Mouse (Mus musculus): ENCODE measurements around the gene Ccnb2.
A peak's percentile ranks its signal among the peaks of the same experiment; 100 is the strongest.
"Not testable (repeated sequence)": the region's sequence is repeated elsewhere in the genome, so short reads cannot be mapped to it uniquely, and the experiment has no call there.

Gene Ccnb2

DNA sequence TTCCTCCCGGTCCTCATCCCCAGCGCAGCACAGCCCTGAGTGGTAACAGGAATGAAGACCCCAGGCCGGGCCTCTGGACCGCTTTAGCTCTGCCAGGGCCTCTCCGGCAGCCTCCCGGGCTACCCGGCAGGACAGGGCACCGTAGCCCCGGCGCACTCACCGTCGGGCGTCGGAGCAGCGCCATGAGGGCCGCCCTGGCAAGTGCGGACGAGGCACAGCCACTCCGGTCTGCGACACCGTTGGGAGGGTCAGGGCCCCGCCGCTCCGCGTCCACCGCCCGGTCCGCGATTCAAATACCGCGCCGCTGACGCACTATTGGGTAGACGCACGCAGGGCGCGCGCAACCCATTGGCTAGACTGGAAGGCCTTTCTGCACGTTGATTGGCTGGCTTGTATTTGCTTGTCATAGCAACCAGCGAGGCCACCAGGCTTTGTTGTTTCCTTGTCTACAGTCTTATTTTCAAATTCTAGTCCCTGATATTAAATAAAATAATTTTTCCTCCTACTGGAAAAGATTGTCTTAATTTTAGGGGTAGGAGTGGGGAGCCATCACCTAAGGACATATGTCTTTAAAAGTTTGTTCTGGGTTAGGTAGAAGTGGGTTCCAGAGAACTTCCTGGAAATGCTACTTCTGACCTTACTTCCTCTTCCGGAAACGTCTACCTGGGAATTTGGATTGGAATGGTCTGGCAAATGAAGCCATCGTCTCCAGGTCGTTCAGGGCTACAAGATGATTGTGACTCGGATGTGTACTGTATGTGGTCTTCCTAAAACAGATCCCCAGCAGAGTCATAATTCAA lies at the start of gene Ccnb2:
Gene Ccnb2, minus strand, starts transcription at position 291 of the 800 bp plus-strand sequence.
- DNase-seq (ENCODE audit: extremely low spot score, low read depth, low spot score): peak; percentile 73

DNA sequence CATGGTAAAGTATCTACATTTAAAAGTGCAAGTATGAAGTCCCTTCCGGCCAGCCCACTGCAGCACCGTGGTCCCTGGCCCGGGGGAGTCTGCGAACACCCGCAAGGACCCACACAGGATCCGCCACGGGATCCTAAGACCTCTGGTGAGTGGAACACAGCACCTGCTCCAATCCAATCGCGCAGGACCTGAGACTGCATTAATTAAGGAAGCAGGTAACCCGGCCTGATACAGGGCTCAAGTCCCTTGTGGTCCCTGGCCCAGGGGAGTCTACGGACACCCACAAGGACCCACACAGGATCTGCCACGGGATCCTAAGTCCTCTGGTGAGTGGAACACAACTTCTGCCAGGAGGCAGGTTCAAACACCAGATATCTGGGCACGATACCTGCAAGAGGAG lies 41.7 kb upstream of the Ccnb2 start:
- not testable (repeated sequence) for DNase-seq (ENCODE audit: extremely low spot score, low read depth, low spot score)

DNA sequence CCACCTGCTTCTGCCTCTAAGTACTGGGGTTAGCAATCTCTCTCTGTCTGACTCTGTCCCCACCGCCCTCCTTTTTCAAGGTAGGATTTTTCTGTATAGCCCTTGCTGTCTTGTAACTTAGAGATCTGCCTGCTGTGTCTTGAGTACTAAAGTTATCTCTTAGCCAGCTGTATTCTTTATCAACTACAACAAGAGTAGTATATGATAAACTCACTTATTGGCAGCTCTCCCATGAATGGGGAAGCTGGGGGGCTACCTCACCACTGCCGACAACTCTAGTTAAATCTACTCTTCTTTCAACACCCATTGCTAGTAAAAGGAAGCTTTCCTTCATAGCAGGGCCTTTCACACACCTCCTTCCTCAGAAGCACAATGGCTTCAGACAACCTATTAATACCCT lies 31.0 kb upstream of the Ccnb2 start:
- DNase-seq (ENCODE audit: extremely low spot score, low read depth, low spot score): no peak

DNA sequence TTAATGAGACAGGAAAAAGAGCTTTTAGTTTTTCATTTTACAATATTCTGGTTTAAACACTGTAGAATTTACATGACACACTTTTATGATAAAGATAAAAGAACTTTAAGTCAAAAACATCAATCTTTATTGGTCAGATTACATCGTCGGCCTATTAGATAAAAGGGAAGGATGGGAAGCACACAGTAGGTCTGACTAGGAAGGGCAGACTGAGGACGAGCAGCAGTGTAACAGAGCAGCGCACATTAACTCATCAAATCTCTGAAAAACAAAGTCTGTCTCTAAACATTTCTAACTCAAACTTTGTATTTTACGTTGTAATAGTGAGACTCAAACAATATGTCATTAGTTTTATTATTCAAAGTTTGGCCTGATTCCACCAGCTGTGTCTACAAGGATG lies 27.7 kb upstream of the Ccnb2 start:
- DNase-seq (ENCODE audit: extremely low spot score, low read depth, low spot score): no peak

DNA sequence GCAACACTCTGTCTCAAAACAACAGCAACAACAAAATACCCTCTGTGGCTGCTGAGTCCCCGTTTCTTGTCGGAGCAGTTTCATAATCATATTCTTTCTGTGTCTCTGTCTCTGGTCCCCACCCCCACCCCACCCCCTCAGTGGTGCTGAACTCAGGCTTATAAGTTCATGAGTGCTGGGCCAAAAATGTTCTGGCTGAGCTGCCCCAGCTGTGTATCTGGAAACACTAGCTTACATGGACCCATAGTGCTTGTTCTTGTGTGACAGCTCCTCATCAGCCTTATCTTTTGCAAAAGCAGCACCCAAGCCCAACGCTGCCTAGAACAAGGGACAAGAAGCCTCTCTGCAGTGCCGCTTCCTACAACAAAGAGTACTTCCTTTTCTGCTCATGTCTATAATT lies 18.6 kb upstream of the Ccnb2 start:
- no peak for DNase-seq (ENCODE audit: extremely low spot score, low read depth, low spot score)

DNA sequence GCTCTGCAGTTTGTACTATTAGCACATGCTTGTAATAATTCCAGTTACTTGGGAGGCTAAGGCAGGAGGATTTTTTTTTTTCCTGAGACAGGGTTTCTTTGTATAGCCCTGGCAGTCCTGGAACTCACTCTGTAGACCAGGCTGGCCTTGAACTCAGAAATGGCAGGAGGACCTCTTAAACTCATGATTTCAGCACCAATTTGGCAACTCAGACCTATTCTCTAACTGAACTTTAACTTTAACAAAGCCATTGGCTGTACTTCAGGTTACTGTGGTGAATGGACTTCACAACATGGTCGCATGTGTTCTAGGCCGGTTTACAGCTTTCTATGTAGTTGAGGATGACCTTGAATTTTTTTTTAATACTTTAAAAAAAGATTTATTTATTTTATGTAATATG lies 1.3 kb upstream of the Ccnb2 start:
- no peak for DNase-seq (ENCODE audit: extremely low spot score, low read depth, low spot score)

DNA sequence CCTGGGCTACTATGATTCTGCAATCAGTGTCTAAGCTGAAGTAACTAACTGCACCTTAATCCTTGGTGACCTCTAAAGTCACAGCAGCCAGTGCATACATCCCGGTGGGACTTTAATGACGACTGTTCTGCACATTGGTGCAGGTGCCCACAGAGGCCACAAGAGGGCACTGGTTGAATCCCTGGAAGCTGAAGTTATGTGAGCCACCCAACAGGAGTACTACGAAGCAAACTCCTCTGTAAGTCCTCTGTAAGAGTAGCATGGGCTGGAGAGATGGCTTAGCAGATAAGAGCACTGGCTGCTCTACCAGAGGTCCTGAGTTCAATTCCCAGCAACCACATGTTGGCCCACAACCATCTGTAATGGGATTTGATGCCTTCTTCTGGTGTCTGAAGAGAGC lies 4.9 kb downstream of the Ccnb2 start:
- no peak for DNase-seq (ENCODE audit: extremely low spot score, low read depth, low spot score)

DNA sequence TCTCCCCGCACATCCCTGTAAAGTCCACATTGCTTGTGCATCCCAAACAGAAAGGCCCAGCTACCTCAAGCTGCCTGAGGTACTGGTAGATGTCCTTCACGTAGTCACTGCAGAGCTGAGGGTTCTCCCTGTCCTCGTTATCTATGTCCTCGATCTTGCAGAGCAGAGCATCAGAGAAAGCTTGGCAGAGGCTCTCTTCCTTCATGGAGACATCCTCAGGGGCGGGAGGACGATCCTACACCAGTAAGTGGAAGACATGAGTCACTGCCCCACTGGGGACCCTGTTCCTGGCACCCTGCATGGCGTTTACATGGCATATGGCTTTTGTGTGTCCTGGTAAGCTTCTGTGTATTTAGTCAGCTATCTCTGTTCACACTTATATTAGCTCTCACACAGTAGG lies 8.3 kb downstream of the Ccnb2 start:
- no peak for DNase-seq (ENCODE audit: extremely low spot score, low read depth, low spot score)

DNA sequence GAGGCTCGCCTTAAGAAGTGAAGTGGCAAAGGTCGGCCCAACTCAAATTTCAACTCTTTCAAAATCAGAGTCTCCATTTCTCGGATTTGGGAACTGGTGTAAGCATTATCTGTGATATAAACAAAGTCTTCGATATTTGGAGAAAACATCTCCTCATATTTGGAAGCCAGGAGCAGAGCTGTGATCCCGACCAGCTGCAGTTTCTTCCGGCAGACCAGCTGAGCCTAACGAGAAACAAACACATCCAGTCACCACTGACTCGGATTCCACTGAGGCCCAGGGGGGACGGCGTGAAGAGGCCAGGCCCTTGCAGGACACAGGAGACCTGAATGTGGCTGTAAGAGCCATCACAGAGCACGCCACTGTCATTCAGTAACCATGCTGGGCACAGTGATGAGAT lies 10.7 kb downstream of the Ccnb2 start:
- no peak for DNase-seq (ENCODE audit: extremely low spot score, low read depth, low spot score)

DNA sequence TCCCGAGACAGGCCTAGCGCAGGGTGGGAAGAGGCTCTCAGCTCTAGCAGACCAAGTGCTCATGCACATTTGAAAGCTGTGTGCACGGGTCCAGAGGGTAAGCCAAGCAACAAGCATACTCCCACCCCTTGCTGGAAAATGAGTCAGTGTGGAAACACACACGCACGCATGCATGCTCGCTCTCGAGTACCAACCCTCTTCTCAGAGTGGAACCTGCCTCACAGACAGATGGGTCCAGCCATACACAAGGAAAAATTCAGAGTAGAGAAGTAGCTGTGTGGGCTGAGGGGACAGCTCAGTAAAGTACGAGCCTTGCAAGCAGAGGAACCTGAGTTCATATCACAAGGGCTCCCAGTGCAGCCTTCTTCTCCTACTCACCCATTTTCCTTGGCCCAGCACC lies 11.6 kb downstream of the Ccnb2 start:
- no peak for DNase-seq (ENCODE audit: extremely low spot score, low read depth, low spot score)

DNA sequence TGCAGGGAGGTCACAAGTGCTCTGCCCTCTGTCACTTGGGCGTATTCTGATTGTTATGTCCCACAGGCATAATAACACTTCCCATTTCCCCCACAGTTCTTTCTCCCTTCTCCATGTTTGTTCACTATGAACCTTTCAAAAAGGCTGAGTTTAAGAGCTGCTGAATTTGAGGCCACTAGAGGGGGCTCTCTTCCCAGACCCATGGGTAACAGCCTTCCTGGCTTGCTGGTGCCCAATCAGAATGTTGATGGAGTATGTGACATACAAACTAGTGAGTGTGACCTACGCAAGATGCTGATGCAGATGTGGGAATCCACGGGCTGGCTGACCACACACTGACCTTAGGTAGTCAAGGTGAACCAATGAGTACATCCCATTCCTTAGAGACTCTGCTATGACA lies 12.6 kb downstream of the Ccnb2 start:
- DNase-seq (ENCODE audit: extremely low spot score, low read depth, low spot score): no peak

DNA sequence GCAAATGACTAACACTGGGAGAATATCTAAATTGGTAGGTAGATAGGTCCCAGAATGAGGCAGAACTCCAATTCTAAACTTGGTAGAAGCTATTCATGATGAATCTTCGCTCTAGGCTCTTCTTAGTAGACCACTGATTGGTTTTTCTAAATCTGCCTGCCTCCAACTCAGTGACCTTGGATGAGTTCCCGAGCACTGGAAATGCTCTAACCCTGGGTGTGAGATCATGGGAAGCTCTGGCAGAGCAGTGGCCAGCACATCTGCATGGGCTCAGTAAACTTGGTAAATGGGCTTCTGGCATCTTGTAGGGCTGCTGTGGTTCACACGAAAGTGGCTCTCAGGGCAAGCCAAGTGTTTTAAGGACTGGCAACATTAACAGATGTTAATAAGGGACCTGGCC lies 14.8 kb downstream of the Ccnb2 start:
- no peak for DNase-seq (ENCODE audit: extremely low spot score, low read depth, low spot score)

DNA sequence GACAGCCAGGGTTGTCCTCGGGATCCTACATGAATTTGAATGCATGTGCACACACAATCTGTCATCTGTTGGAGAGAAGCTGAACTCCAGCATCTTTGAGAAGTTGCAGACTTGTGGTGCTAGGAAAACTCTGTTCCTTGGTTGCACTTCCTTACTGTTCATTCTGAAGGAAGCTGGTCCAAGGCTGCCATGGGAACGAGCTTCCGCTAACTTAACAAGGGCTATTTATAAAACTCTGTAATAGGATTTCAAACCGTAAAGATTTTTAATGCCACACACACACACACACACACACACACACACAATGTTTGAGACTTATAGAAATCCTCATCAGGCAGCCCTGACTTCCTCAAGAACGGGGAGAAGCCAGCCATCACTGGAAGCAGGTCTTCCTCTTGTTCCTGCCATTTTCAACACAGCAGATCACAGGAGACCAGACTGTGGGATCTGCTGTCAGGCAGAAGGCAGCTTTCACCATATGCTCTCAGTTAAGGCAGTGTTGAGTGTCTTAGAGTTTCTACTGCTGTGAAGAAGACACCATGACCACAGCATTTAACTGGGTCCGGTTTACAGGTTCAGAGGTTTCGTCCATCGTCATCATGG lies 19.3 kb downstream of the Ccnb2 start:
- DNase-seq (ENCODE audit: extremely low spot score, low read depth, low spot score): no peak

DNA sequence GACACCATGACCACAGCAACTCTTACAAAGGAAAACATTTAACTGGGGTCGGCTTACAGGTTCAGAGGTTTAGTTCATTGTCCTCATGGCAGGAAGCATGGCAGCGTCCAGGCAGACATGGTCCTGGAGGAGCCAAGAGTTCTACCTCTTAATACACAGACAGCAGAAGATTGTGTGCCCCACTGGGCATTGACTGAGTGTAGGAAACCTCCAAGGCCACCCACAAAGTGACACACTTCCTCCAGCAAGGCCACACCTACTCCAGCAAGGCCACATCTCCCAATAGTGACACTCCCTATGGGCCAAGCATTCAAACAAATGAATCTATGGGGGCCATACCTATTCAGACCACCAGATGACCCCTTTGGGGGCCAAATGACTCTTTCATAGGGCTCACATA lies 25.3 kb downstream of the Ccnb2 start:
- no peak for DNase-seq (ENCODE audit: extremely low spot score, low read depth, low spot score)

DNA sequence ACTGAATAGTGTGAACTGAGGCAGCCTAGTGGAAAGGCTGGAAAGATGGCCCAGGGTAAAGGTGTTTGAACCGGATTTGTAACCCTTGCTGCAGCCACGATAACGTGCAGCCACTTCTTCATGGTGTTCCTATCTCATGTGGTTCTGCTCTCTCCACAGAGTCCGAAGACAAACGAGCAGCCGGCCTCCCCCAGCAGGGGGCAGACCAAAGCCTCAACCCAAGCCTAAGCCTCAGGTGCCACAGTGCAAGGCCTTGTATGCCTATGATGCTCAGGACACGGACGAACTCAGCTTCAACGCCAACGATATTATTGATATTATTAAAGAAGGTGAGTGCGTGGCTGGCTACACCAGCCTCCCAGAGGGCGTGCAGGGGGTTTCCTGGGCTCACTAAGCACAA lies 25.7 kb downstream of the Ccnb2 start:
- DNase-seq (ENCODE audit: extremely low spot score, low read depth, low spot score): no peak

DNA sequence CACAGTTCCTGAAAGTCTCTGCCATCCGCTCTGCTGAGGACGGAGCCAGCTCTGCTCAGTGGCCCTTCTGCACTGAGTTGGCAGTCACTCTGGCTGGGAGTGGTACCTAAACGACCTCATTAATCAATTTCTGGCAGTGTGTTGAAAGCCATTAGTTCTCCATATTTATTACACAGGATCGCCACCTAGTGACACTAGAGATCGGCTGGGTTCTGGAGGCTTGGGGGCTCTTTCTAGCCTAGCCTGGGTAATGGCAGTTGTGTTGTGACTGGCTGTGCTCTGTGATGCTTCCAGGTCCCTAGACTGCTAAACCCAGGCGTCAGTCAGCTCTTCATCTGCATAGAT lies 28.8 kb downstream of the Ccnb2 start:
- DNase-seq (ENCODE audit: extremely low spot score, low read depth, low spot score): peak; percentile 80

DNA sequence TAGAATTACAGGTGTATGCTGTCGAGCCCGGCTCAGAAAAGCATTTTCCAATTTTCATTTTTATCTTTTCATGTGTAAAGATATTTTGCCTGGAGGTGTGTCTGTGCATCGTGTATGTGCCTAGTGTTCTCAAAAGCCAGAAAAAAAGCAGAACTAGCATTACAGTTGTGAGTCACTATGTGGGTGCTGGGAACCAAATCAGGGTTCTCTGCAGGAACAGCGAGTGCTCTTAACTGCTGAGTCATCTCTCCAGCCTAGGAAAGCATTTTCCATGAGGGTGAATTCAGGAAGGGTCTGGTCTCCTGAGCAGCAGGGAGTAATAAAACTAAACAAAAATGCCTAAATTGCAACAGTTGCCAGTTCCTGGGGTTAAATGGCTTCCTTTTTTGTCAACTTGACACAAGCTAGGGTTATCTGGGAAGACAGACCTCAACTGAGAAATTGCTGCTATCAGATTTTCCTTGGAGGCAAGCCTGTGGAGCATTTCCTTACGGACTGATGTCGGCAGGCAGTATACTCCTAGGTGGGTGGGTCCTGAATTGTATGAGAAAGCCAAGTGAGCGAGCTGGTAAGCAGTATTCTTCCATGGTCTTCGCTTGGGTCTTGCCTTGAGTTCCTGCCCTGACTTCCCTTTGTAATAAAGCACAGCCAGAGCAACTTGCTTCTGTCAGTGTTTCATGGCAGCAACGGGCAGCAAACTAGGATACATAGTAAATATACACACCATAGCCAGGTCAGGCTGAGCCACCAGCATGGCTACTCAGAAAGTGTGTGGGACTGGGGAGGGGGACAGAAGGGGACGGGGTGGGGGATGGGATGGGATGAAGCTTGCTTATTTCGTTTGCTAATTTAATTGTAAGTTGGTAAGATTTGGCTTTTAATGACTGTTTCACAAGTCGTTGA lies 29.4 kb downstream of the Ccnb2 start:
- DNase-seq (ENCODE audit: extremely low spot score, low read depth, low spot score): no peak

DNA sequence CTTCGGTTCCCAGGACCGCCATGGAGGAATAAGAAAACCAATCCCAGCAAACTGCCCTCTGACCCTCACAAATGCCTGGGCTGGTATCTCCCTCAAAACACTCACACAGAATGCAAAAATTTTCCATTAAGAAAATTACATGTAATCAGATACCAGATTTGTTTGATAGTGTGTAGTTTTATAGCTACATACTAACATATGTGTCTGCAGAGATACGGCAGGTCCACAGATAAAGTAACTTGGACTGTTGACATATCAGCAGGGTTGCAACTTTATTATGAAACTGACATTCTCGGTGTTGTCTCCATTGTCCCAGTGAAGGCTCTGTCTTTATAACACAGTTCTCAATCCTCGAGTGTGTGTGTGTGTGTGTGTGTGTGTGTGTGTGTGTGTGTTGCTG lies 30.3 kb downstream of the Ccnb2 start:
- no peak for DNase-seq (ENCODE audit: extremely low spot score, low read depth, low spot score)

DNA sequence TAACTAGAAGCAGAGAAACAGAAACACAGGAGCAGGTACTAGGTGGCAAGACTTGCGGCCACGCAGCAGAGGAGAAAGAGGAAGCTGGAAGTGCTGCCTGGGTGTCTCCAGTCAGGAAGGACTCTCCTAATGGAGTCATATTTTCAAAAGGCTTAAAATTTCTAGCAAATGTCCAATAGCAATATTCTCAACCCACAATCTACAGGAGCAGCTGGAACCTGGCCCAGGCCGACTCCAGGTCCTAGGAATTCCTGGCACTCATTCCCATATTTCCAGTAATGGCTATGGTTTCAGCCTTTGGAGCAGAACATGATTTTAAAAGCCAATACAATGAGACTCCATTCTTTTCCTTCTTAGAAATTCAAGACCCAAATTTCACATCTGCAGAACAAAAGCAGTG lies 31.8 kb downstream of the Ccnb2 start:
- DNase-seq (ENCODE audit: extremely low spot score, low read depth, low spot score): no peak

DNA sequence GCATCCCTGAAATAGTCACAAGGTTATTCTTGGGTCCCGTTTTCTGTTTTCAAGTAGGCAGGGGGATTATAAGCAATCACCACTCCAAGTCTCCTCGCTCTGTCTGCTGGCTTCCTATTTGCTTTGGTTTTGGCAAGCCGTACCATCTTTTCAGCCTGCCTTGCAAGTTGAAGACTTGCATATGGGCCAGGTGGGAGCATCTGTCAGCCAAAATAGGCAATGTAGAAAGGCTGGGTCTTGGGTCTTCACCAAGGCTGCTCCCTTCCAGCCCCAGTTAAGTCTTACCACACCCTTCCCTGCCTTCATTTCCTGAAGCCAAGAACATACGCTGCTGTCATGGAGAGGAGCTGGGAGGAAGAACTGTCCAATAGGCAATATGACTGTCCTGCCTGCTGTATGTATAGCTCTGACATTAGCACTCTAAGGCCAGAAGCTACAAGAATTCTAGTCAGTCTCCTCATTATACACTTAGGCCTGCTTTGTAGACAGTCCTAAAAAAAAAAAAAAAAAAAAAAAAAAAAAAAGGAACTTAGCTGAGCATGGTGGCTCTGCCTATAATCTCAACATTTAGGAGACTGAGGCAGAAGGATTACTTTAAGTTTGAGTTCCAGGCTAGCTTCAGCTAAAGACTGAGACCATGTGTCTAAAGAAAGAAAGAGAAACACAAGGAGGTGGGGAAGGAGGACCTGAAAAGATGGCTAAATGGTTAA lies 33.8 kb downstream of the Ccnb2 start:
- no peak for DNase-seq (ENCODE audit: extremely low spot score, low read depth, low spot score)

DNA sequence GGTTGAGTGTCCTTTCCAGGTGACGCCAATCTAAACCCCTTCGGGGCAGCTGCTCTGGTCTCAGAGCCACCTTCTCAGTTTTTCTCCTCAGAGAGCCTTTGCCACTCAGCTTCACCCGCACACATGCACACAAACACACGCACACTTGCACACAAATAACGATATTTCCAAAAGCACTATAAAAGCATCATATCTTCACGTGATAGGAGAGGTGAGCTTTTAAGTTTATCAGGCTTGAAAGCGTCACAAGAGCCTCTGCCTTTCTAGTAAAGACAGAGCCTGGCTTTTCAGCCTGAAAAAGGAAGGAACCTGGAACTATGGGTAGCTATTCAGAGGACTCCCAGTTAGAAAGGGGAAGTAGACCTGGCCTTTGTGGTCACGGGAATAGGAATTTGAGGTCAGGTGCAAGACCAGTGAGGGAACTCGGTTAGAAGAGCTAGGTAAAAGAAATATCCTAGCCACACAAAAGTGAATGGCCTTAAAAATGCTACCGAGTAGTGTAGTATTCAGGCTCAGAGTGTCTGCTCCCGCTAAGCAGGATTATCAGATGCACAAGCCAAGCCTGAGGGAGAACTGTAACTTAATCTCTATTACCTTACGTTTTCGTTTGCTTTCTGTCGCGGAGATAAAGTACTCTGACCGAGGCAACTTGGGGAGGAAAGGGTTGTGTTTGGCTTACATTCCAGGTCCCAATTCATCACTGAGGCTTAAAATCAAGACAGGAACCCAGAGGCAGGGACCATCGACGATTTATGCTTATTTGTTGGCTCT lies 36.2 kb downstream of the Ccnb2 start:
- no peak for DNase-seq (ENCODE audit: extremely low spot score, low read depth, low spot score)
